Mouse (Mus musculus): ENCODE measurements around the gene Ptpn9. TPM values are rescaled to one million over a fixed set of nuclear protein-coding genes. Genes with fewer than 3 reads are reported as not detected.
"Not testable (repeated sequence)": the region's sequence is repeated elsewhere in the genome, so short reads cannot be mapped to it uniquely, and the experiment has no call there.

The Ptpn9 gene
- total RNA-seq (2021), result 10 to 100 TPM; 29.6 to 31.6 TPM
- long read RNA-seq, full-length matches to known transcripts, result 55 of 64 reads
- long read RNA-seq, partial matches to known transcripts, result 4 of 64 reads
- long read RNA-seq, other reads (novel, unspliced or antisense), result 5 of 64 reads

DNA sequence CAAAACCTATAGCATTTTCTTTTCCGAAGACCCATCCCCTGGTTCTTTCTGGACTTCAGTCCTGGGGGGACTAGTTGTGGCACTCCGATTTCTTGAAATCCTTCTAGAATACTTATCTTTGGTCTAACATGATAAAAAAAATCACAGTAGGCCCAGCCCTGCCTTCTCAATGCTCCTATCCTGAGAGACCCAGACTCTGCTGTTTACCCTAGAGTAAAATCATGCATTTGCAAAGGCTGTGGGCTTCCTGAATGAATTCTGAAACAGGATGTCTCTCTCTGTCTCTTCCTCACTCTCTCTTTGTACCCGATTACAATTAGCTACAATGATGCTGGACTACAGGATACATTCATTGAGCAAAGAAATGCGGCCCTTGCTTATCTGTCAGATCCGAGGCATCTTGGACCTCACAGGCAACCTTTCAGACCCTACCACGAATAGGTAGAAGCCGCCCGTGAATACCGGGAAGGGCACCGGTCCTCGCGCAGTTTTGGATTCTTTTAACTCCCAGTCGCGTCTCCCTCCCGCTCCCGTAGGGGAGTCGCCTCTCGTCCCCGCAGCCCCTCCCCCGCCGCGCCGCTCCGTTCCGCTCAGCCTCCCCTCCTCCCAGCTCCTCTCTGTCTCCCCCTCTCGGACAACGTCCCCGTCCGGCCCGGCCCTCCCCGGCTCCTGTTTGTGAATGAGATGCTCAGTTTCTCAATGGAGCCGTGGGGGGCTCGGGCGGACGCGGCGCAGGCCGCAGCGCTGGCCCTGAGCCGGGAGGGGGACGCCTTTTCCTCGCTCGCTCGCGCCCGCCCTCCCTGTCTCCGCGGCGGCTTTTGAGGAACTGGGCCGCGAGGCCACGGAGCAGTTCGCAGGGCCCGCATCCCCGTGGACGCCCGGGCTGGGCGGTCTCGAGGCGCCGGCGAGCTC lies at the start of gene Ptpn9:
Gene Ptpn9, plus strand, starts transcription at position 638 of the 912 bp plus-strand sequence.
- DNase-seq (ENCODE audit: low spot score in 2 of 2), result peak; percentile 78 to 86

- peak in 1 of 2 experiments; percentile 52 for DNase-seq (ENCODE audit: low spot score in 2 of 2)
These were observed 47.2 kb upstream of the Ptpn9 start for GRCm38 (mm10) chr9:56947481-56947880.

DNA sequence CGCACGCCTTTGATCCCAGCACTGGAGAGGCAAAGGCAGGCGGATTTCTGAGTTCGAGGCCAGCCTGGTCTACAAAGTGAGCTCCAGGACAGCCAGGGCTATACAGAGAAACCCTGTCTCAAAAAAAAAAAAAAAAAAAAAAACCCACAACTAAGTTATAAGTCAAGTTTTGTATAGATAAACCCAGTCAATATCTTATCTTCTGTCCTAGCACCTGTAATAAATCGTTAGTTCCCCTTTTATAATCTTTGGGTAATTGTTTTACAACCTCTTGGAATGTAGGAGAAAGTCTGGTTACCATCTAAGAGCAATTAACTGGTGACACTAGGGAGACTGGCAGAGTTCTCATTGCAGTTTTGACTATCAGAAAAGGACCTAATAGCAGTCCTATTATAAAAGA lies 46.0 kb upstream of the Ptpn9 start:
- not testable (repeated sequence) for DNase-seq (ENCODE audit: low spot score in 2 of 2)

- no peak for DNase-seq (ENCODE audit: low spot score in 2 of 2)
These were observed 45.0 kb upstream of the Ptpn9 start for GRCm38 (mm10) chr9:56949767-56950166.

DNA sequence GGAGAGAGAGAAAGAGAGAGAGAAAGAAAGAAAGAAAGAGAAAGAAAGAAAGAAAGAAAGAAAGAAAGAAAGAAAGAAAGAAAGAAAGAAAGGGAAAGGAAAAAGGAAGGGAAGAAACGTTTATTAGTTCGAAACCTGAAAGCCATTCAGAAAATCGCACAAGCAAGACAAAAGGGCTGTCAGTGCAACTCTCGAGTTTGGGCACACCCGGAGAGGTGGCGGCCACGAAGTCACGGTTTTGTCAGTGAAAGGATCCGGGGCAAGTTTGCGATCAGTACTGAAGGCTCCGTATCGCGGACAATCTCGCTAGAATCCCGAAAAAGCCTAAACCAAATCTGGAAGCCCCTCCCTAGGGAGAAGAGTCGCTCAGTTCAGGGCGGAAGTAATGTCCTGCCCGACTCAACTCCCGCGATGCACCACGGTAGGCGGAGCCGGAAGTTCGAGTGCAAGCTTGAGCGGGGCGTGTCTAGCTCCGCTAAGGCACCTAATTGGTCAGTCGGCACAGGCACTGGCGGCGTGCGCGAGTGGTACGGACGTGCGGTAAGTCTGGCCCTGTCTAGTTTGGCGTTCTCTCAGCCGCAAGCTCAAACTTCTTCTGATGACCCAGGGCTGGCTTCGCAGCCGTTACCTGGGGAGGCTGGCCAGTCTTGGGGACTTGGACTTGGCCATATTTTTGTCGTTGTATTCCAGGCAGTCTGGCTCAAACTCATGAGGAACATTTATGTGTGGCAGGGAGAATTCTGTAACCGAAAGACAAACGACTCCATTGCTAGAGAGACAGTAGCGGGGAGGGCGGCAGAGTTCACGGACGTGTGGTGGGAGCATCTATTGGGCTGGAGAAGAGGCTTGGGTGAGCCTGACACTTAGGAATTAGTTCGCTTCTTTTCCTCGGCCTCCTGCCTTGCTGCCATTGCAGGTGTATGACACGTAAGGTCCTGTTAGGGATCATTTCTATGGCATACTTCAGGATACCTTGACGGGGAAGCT lies 44.0 kb upstream of the Ptpn9 start, which contains the start of gene Snupn:
Gene Snupn, plus strand, starts transcription at position 465 of the 987 bp plus-strand sequence.
- DNase-seq (ENCODE audit: low spot score in 2 of 2), result peak; percentile 96 to 97

- no peak for DNase-seq (ENCODE audit: low spot score in 2 of 2)
These were observed 41.2 kb upstream of the Ptpn9 start for GRCm38 (mm10) chr9:56953562-56953961.

DNA sequence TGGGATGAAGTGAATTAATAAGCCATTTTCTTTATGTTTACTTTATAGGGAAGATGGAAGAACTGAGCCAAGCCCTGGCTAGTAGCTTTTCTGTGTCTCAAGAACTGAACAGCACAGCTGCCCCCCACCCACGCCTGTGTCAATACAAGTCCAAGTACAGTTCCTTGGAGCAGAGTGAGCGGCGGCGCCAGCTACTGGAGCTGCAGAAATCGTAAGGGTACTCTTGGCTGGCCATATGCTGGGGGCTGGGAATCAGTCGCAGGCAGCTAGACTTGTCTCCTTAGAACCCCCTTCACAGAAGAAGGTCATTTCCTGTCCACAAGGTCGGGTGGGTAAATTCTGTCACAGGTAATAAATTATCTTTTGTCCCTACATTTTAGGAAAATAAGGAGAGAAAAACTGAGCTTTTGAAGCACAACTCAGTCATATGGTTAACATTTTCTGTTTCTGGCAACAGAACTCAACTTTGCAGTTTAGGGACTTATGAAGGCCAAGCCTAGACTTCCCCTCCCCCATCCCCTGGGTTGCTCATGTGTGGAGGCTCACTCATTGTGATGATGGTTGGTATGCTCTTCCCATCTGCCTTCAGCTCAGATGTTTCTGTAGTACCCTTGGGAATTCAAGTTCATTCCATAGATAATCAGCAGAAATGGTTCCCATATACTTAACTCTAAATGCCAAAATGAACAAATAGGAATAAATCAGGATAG lies 37.6 kb upstream of the Ptpn9 start:
- no peak for DNase-seq (ENCODE audit: low spot score in 2 of 2)

- DNase-seq (ENCODE audit: low spot score in 2 of 2), result no peak
These were observed 36.0 kb upstream of the Ptpn9 start for GRCm38 (mm10) chr9:56958689-56959088.

DNA sequence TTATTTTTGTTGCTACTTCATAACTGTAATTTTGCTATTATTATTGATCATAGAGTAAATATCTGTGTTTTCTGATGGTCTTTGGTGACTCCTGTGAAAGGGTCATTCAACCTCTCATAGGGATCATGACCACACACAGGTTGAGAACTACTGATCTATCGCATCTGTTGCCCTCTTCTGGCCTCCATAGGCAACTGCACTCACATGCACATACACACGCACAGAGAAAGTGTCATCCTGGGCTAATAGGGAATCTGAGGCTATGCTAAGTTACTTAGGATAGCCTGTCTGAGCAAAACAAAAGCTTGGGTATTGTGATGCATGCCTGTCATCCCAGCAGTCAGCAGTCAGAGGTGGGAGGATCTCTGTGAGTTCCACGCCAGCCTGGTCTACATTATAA lies 33.1 kb upstream of the Ptpn9 start:
- DNase-seq (ENCODE audit: low spot score in 2 of 2), result no peak

GRCm38 (mm10) chr9:56970158-56970557 lies 24.6 kb upstream of the Ptpn9 start:
- DNase-seq (ENCODE audit: low spot score in 2 of 2), result no peak

- no peak for DNase-seq (ENCODE audit: low spot score in 2 of 2)
These were observed 20.7 kb upstream of the Ptpn9 start for GRCm38 (mm10) chr9:56973960-56974524.

GRCm38 (mm10) chr9:56975199-56975598 lies 19.5 kb upstream of the Ptpn9 start:
- no peak for DNase-seq (ENCODE audit: low spot score in 2 of 2)

GRCm38 (mm10) chr9:56980186-56980585 lies 14.5 kb upstream of the Ptpn9 start:
- DNase-seq (ENCODE audit: low spot score in 2 of 2), result no peak

GRCm38 (mm10) chr9:56981502-56981901 lies 13.2 kb upstream of the Ptpn9 start:
- peak in 1 of 2 experiments; percentile 8 for DNase-seq (ENCODE audit: low spot score in 2 of 2)

DNA sequence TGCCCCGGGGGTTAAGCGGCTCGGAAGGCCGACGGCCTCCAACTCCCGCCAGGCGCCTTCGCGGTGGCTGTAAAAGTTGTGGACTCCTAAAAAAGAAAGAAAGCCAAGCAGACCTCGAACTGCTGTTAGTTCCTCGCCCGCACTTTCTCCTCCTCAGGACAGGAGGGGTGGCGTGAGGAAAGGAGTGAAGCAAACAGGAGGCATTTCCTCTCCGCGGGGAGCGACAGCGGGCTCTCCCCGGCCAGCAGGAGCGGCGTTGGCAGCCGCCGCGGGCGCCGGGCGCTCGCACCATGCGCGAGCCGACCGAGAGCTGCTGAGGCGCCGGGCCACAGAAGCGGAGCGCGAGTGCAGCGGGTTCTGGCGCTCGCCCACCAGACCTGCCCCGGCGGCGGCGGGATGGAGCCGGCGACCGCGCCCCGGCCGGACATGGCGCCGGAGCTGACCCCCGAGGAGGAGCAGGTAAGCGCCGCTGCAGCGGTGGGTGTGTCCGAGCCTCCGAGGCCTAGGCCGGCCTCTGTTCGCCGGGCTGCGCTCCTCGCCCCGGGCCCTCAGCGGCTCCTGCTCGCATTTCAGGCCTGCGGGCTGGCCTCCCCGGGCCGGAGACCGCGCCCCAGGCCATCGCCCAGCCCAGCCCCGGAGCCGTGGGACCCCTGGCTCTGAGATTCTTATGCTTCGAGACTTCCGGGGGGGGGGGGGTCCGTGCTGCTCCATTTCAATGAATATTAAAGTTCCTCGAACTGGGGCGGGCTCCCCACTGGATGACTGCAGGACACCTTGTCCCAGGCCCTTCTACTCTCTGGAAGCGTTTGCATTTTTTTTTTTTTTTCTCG lies 690 bp downstream of the Ptpn9 start:
- DNase-seq (ENCODE audit: low spot score in 2 of 2), result peak; percentile 28 to 48

DNA sequence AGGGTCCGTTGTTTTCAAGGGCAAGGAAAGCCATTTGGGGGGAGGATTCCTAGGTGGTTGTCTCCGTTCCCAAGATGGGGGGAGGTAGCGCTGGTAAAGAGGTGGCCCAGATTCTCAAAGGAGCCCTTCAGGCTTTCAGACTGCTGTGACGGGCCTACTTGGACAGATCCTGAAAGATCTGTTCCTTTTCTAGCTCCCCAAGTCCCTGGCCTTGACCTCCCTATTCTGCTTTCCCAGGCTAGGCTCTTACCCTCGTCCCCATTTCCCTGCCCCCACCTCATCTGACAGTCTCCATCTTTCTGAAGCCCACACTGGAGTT lies 1.3 kb downstream of the Ptpn9 start:
- peak in 1 of 2 experiments; percentile 22 for DNase-seq (ENCODE audit: low spot score in 2 of 2)

DNA sequence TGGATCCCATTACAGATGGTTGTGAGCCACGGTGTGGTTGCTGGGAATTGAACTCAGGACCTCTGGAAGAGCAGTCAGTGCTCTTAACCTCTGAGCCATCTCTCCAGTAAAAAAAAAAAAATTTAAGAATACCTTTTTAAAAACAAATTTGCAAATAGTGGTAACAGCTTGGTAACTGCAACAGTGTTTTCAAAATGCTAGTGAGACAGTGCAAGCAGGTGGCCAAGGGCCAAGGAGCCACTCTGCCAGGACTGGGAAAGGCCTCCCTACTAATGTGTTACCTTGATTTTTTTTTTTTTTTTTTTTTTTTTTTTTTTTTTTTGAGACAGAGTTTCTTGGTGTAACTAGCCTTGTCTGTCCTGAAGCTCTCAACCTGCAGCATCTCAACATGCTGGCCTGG lies 2.5 kb downstream of the Ptpn9 start:
- not testable (repeated sequence) for DNase-seq (ENCODE audit: low spot score in 2 of 2)

GRCm38 (mm10) chr9:57003011-57003410 lies 8.3 kb downstream of the Ptpn9 start:
- DNase-seq (ENCODE audit: low spot score in 2 of 2), result no peak

- DNase-seq (ENCODE audit: low spot score in 2 of 2), result no peak
These were observed 17.7 kb downstream of the Ptpn9 start for GRCm38 (mm10) chr9:57012393-57012792.

- no peak for DNase-seq (ENCODE audit: low spot score in 2 of 2)
These were observed 18.2 kb downstream of the Ptpn9 start for GRCm38 (mm10) chr9:57012895-57013294.
